Mouse (Mus musculus) intestine, embryonic 14.5 days (tissue): ENCODE results near the gene Atp6v0a4. TPM values are rescaled to one million over a fixed set of nuclear protein-coding genes. Genes with fewer than 3 reads are reported as not detected.

Experiments used
- ATAC-seq: fragments of 200-750 bp; cut with Nextera tagmentation; replicated peaks from 2 replicates; pipeline ENCODE4 v1.8.0; 2017; ENCODE audit warnings: low read depth, moderate number of reproducible peaks, moderate TSS enrichment, moderate library complexity; ENCODE audit not compliant: low FRiP score, low TSS enrichment
- DNase-seq: peaks from one replicate; pipeline ENCODE4 v3.0.0-alpha.2; 2018; ENCODE audit warnings: low spot score
- H3K27ac ChIP-seq: fragments of 300-500 bp; sonication (generic); 2 replicates; pipeline ENCODE4 v1.5.1; 2014; ENCODE audit warnings: low read depth, mild to moderate bottlenecking, control low read depth
- H3K27me3 ChIP-seq: fragments of 300-500 bp; sonication (generic); replicated peaks from 2 replicates; pipeline ENCODE4 v1.6.1; 2014; ENCODE audit warnings: low read length, control low read depth; ENCODE audit not compliant: control insufficient read depth, insufficient read depth
- H3K36me3 ChIP-seq: fragments of 300-500 bp; sonication (generic); 2 replicates; pipeline ENCODE4 v1.6.1; 2014; ENCODE audit warnings: low read length, control low read depth; ENCODE audit not compliant: control insufficient read depth, insufficient read depth
- H3K4me1 ChIP-seq: fragments of 300-500 bp; sonication (generic); replicated peaks from 2 replicates; pipeline ENCODE4 v1.6.1; 2014; ENCODE audit warnings: low read length, control low read depth, mixed read lengths; ENCODE audit not compliant: control insufficient read depth, insufficient read depth
- H3K4me2 ChIP-seq: fragments of 300-500 bp; sonication (generic); 2 replicates; pipeline ENCODE4 v1.6.1; 2014; ENCODE audit warnings: low read length
- H3K4me3 ChIP-seq: fragments of 300-500 bp; sonication (generic); 2 replicates; pipeline ENCODE4 v1.5.1; 2014; ENCODE audit warnings: low read depth, low read length, control low read depth, mixed read lengths
- H3K9ac ChIP-seq: fragments of 300-500 bp; sonication (generic); 2 replicates; pipeline ENCODE4 v1.6.1; 2014; ENCODE audit warnings: mild to moderate bottlenecking, low read length
- H3K9me3 ChIP-seq: fragments of 300-500 bp; sonication (generic); 2 replicates; pipeline ENCODE4 v1.6.1; 2016; ENCODE audit warnings: low read length, control low read depth; ENCODE audit not compliant: control insufficient read depth
- WGBS: fragments of 180-500 bp; shearing (Covaris S2); extraction: QIAGEN DNeasy Blood & Tissue Kit; methylation state at CpG from one replicate; pipeline ENCODE4 v1.1.7; 2014; 5-methylcytosine and 5-hydroxymethylcytosine counted together
- polyA plus RNA-seq: library from polyadenylated mRNA; unstranded; fragments of >200 nt; fragmentation: Nextera tagmentation; extraction: Ambion mirVana; gene quantifications from 2 replicates; pipeline ENCODE4 v1.2.1, GENCODE M21; 2014

Gene Atp6v0a4
- polyA plus RNA-seq, 1 experiment from 2014 or later, result 1.9 TPM

DNA sequence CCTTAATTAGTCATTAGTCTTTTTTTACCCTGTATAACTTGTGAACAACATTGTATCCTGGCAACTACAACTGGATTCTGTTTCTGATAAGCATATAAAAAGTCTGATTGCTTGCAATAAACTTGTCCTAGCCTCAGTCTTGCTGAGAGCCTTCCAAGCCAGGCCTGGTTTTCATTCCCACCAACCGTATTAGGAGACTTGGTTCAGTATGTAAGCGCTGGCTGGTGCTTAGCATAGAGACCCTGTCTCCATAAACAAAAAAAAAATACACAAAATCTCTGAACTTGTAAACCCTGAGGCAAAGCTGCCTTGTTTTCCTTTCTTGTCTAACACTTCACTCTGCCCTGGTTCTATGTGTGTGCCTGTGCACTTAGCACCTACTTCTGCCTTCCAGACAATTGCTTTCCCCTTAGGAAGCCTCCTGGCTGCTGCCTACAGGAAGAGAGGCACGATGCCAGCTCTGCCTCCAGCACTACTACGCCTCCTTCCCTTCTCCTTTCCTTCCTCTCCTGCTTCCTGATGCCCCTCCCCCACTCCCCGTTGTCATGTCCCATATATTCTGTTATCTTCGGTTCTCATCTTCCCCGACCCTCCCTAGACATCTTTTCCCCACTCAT lies 92.4 kb downstream of the Atp6v0a4 start:
- H3K27ac ChIP-seq, result 0 out of 2 replicates have a peak overlapping the region, but pooled peaks have one; percentile 1
- DNase-seq, result no peak
- peaks cover 6% of the 10 kb centered on the region; the same call in 1 of the 2 replicates for H3K4me1 ChIP-seq
- 40% methylated on average over 7 of the region's 7 CpGs for WGBS
- H3K36me3 ChIP-seq, result no peaks in the 10 kb centered on the region
- no peaks in the 10 kb centered on the region for H3K9me3 ChIP-seq
- H3K4me2 ChIP-seq, result no peak overlapping the region
- no peak overlapping the region for H3K9ac ChIP-seq
- no peak for ATAC-seq
- H3K27me3 ChIP-seq, result no peaks in the 10 kb centered on the region
- no peak overlapping the region for H3K4me3 ChIP-seq

DNA sequence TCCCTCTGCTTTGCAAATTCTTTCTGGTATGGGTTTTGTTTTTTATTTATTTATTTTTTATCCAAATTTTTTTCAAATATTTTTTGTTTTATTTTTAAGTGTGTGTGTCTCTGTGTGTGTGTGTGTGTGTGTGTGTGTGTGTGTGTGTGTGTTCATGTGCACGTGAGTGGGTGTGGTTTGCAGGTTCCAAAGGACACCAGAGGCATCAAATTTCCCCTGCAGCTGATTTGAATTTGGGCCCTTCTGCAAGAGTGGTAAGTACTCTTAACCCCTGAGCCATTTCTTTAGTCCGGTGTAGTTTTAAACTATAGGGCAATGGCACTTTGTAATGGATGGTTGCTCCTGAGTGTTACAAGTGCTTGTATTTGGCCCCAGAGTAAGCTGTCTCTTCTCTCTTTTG lies 96.2 kb downstream of the Atp6v0a4 start:
- no peak overlapping the region for H3K9ac ChIP-seq
- ATAC-seq, result no peak
- no peaks in the 10 kb centered on the region for H3K27me3 ChIP-seq
- no peak overlapping the region for H3K27ac ChIP-seq
- no peaks in the 10 kb centered on the region for H3K9me3 ChIP-seq
- 50% methylated on average over 2 of the region's 2 CpGs for WGBS
- DNase-seq, result no peak
- H3K4me3 ChIP-seq, result no peak overlapping the region
- H3K4me2 ChIP-seq, result no peak overlapping the region
- no peaks in the 10 kb centered on the region for H3K36me3 ChIP-seq
- peaks cover 6% of the 10 kb centered on the region; the same call in 1 of the 2 replicates for H3K4me1 ChIP-seq

DNA sequence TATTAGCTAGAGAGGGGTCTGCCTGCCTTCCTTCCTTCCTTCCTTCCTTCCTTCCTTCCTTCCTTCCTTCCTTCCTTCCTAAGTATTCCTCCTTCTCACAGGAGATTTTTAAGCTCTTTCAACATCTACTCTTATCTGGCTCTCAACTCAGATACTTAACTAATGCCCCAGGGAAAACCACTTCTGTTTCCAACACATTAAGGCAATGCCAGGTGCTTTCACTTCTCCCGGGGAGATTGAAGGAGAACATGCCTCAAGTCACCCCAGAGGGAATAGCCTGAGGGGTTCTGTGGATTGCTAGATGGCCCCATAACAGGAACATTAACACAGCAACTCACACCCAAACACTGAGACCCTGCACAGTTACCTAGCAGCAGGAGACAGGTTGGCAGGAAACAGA lies 96.6 kb downstream of the Atp6v0a4 start:
- Histone ChIP-seq H3K4me3 (no peak overlapping the region), H3K9ac (no peak overlapping the region), H3K27ac (no peak overlapping the region), H3K36me3 (no peaks in the 10 kb centered on the region), H3K4me2 (no peak overlapping the region), H3K27me3 (no peaks in the 10 kb centered on the region), H3K4me1 (peaks cover 6% of the 10 kb centered on the region; the same call in 1 of the 2 replicates), H3K9me3 (no peaks in the 10 kb centered on the region)
- WGBS, result 56% methylated on average over 1 of the region's 1 CpGs
- ATAC-seq (no peak), DNase-seq (no peak)

DNA sequence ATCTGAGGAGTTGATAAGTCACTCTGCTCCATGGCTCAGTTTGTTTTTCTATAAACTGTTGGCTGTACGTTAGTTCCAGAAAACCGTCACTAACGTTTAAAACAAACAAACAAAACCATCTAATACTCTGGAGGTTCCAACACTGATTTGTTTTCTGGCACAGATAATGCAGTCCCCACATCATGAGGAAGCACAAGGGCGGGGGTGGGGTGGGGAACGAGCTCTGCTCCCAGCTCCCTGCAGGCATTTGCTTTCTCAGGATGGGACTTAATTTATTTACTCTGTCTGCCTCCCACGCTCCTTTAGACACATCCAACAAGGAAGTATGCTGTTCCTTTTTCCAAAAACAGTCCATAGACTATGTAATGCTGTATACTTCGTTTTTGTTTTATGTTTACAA lies 101.1 kb downstream of the Atp6v0a4 start:
- Histone ChIP-seq H3K4me1 (no peaks in the 10 kb centered on the region; the same call in 1 of the 2 replicates), H3K27me3 (no peaks in the 10 kb centered on the region), H3K4me2 (no peak overlapping the region), H3K36me3 (no peaks in the 10 kb centered on the region), H3K9ac (no peak overlapping the region), H3K27ac (no peak overlapping the region), H3K4me3 (no peak overlapping the region), H3K9me3 (no peaks in the 10 kb centered on the region)
- DNase-seq (no peak), ATAC-seq (no peak)
- WGBS, result 22% methylated on average over 7 of the region's 7 CpGs

DNA sequence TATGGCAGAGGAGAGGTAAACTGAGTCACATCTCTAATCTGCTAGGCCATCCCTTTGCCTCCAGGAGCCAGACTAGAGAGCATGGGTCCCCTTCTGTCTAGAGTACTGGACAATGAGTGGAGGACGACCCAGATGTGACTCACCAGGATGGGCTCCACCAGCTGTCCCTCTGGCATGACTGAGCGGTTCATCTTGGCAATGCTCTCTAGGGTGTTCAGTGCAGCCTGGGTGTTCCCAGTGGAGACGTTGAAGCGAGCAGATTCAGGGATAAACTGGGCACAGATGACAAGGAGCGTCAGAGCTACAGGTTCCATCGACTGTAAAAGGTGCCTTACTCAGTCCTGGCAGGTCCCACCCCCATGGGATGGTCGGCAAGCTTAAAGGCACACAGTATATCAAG lies 103.0 kb downstream of the Atp6v0a4 start:
- H3K27me3 ChIP-seq, result no peaks in the 10 kb centered on the region
- H3K36me3 ChIP-seq, result no peaks in the 10 kb centered on the region
- no peak for DNase-seq
- no peak for ATAC-seq
- H3K27ac ChIP-seq, result no peak overlapping the region
- no peak overlapping the region for H3K4me3 ChIP-seq
- H3K9me3 ChIP-seq, result no peaks in the 10 kb centered on the region
- no peak overlapping the region for H3K9ac ChIP-seq
- H3K4me2 ChIP-seq, result no peak overlapping the region
- H3K4me1 ChIP-seq, result no peaks in the 10 kb centered on the region; the same call in 1 of the 2 replicates
- WGBS, result 84% methylated on average over 7 of the region's 7 CpGs

DNA sequence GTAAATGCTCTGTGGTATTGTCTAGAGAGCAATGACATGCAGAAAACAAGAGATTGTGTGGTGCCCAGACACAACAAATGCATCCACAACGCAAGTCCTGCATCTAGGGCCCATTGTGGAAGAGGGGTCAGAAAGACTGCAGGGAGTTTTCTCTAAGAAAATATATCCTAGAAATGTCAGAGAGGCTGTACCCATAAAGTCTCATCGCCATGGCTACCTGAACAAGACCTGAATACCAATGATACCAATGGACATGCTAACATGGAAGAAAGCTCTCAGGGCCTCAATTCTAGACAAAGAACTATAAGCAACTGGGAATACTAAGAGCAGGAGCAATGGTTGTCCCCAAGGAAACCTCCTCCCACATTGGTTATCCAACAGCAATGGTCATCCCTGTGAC lies 111.6 kb downstream of the Atp6v0a4 start:
- H3K9ac ChIP-seq, result no peak overlapping the region
- no peaks in the 10 kb centered on the region for H3K36me3 ChIP-seq
- H3K27ac ChIP-seq, result no peak overlapping the region
- ATAC-seq (no peak), DNase-seq (no peak)
- 90% methylated on average over 2 of the region's 2 CpGs for WGBS
- H3K9me3 ChIP-seq, result no peaks in the 10 kb centered on the region
- H3K27me3 ChIP-seq, result no peaks in the 10 kb centered on the region
- no peak overlapping the region for H3K4me3 ChIP-seq
- H3K4me2 ChIP-seq, result no peak overlapping the region
- no peaks in the 10 kb centered on the region for H3K4me1 ChIP-seq

DNA sequence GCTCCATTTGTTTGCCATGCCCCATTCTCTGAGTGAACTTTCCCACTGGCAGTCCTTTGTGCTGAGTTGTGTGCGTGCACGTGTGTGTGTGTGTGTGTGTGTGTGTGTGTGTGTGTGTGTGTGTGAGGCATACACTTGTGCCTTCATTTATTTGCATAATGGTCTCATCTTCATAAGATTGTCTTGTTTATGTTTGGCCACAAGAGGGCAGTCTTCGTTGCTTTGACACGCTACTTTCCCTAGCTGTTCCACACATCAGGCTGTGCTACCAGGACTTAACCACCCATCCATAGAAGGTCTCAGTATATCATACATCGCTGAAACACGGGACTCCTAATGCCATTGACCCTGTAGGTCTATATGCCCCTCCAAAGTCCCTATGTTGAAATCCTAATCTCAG lies 116.9 kb downstream of the Atp6v0a4 start:
- H3K27me3 ChIP-seq, result no peaks in the 10 kb centered on the region
- no peak overlapping the region for H3K4me2 ChIP-seq
- H3K9me3 ChIP-seq, result no peaks in the 10 kb centered on the region
- ATAC-seq, result no peak
- no peaks in the 10 kb centered on the region for H3K36me3 ChIP-seq
- no peaks in the 10 kb centered on the region for H3K4me1 ChIP-seq
- WGBS, result 10% methylated on average over 6 of the region's 6 CpGs
- peak; percentile 56 for DNase-seq
- no peak overlapping the region for H3K27ac ChIP-seq
- H3K9ac ChIP-seq, result no peak overlapping the region
- H3K4me3 ChIP-seq, result no peak overlapping the region

Other genes with a start within 250 kb of the Atp6v0a4 start
- 0.31 and 0.51 TPM in 2 replicates for gene Svopl, start 77.6 kb downstream of the Atp6v0a4 start, polyA plus RNA-seq
- 0.31 TPM in 1 of 2 replicates, not detected in the other for gene Tmem213, start 15.3 kb downstream of the Atp6v0a4 start, polyA plus RNA-seq
- 5.6 and 6.9 TPM in 2 replicates for gene D630045J12Rik, start 129.4 kb upstream of the Atp6v0a4 start, polyA plus RNA-seq
- gene Zc3hav1l, start 174.7 kb upstream of the Atp6v0a4 start, polyA plus RNA-seq, result 12.8 and 15.6 TPM in 2 replicates
- 9.2 and 10.2 TPM in 2 replicates for gene Zc3hav1, start 230.0 kb upstream of the Atp6v0a4 start, polyA plus RNA-seq